Mouse (Mus musculus) midbrain, embryonic 16.5 days (tissue): ENCODE measurements around the gene Pcid2. TPM values are rescaled to one million over a fixed set of nuclear protein-coding genes. Genes with fewer than 3 reads are reported as not detected.

Experiments used
- ATAC-seq: fragments of 200-750 bp; cut with Nextera tagmentation; 2 replicates; pipeline ENCODE4 v1.8.0; 2017; ENCODE audit warnings: moderate TSS enrichment
- H3K27ac ChIP-seq: fragments of 300-500 bp; sonication (generic); 2 replicates; pipeline ENCODE4 v1.5.1; 2014; ENCODE audit warnings: mild to moderate bottlenecking, low read length, mixed read lengths
- H3K27me3 ChIP-seq: fragments of 300-500 bp; sonication (generic); 2 replicates; pipeline ENCODE4 v1.6.1; 2014; ENCODE audit warnings: low read depth, low read length, mixed read lengths; ENCODE audit not compliant: control insufficient read depth, insufficient read depth
- H3K36me3 ChIP-seq: fragments of 300-500 bp; sonication (generic); 2 replicates; pipeline ENCODE4 v1.6.1; 2014; ENCODE audit warnings: mild to moderate bottlenecking, low read length, moderate library complexity, mixed read lengths; ENCODE audit not compliant: control insufficient read depth, insufficient read depth
- H3K4me1 ChIP-seq: fragments of 300-500 bp; sonication (generic); 2 replicates; pipeline ENCODE4 v1.6.1; 2014; ENCODE audit warnings: mild to moderate bottlenecking, low read length, mixed read lengths; ENCODE audit not compliant: control insufficient read depth, insufficient read depth
- H3K4me2 ChIP-seq: fragments of 300-500 bp; sonication (generic); 2 replicates; pipeline ENCODE4 v1.6.1; 2014; ENCODE audit warnings: mild to moderate bottlenecking, low read length, mixed read lengths
- H3K4me3 ChIP-seq: fragments of 300-500 bp; sonication (generic); 2 replicates; pipeline ENCODE4 v1.5.1; 2014; ENCODE audit warnings: low read depth, mild to moderate bottlenecking, low read length, moderate library complexity, mixed read lengths
- H3K9ac ChIP-seq: fragments of 300-500 bp; sonication (generic); 2 replicates; pipeline ENCODE4 v1.6.1; 2014; ENCODE audit warnings: low read depth, low read length, mixed read lengths
- H3K9me3 ChIP-seq: fragments of 300-500 bp; sonication (generic); replicated peaks from 2 replicates; pipeline ENCODE4 v1.6.1; 2014; ENCODE audit warnings: mild to moderate bottlenecking, low read length, mixed read lengths; ENCODE audit not compliant: control insufficient read depth, poor library complexity, severe bottlenecking
- WGBS: fragments of 180-500 bp; shearing (Covaris S2); extraction: QIAGEN DNeasy Blood & Tissue Kit; methylation state at CpG from one replicate; pipeline ENCODE4 v1.1.7; 2014; 5-methylcytosine and 5-hydroxymethylcytosine counted together
- polyA plus RNA-seq: library from polyadenylated mRNA; unstranded; fragments of >200 nt; fragmentation: Nextera tagmentation; extraction: Ambion mirVana; gene quantifications from 2 replicates; pipeline ENCODE4 v1.2.1, GENCODE M21; 2015

Gene Pcid2
- polyA plus RNA-seq, 1 experiment from 2014 or later = 38.6 TPM

GRCm38 (mm10) chr8:13124897-13125296 lies 19.6 kb upstream of the Pcid2 start:
- no peak overlapping the region for H3K27ac ChIP-seq
- H3K9me3 ChIP-seq = no peaks in the 10 kb centered on the region
- no peaks in the 10 kb centered on the region for H3K4me1 ChIP-seq
- no peaks in the 10 kb centered on the region for H3K27me3 ChIP-seq
- H3K36me3 ChIP-seq = peaks cover 37% of the 10 kb centered on the region
- WGBS = 96% methylated on average over 8 of the region's 8 CpGs
- H3K9ac ChIP-seq = no peak overlapping the region
- ATAC-seq = no peak
- no peak overlapping the region for H3K4me3 ChIP-seq
- H3K4me2 ChIP-seq = no peak overlapping the region

GRCm38 (mm10) chr8:13122887-13123421 lies 17.7 kb upstream of the Pcid2 start:
- 93% methylated on average over 7 of the region's 7 CpGs for WGBS
- Histone ChIP-seq H3K4me3 (no peak overlapping the region), H3K36me3 (peaks cover 34% of the 10 kb centered on the region)

GRCm38 (mm10) chr8:13120882-13121665 lies 15.8 kb upstream of the Pcid2 start:
- 89% methylated on average over 7 of the region's 7 CpGs for WGBS

More at GRCm38 (mm10) chr8:13122887-13123421, 17.7 kb upstream of the Pcid2 start:
- Histone ChIP-seq H3K9ac (no peak overlapping the region), H3K27me3 (no peaks in the 10 kb centered on the region), H3K4me2 (no peak overlapping the region), H3K27ac (no peak overlapping the region), H3K9me3 (no peaks in the 10 kb centered on the region), H3K4me1 (no peaks in the 10 kb centered on the region)
- ATAC-seq = no peak

GRCm38 (mm10) chr8:13118516-13118915 lies 13.3 kb upstream of the Pcid2 start:
- no peak for ATAC-seq
- Histone ChIP-seq H3K4me2 (no peak overlapping the region), H3K27me3 (no peaks in the 10 kb centered on the region), H3K4me1 (no peaks in the 10 kb centered on the region), H3K36me3 (peaks cover 12% of the 10 kb centered on the region; the same call in 1 of the 2 replicates), H3K9ac (no peak overlapping the region), H3K9me3 (no peaks in the 10 kb centered on the region), H3K27ac (no peak overlapping the region), H3K4me3 (no peak overlapping the region)
- 90% methylated on average over 3 of the region's 3 CpGs for WGBS

More at GRCm38 (mm10) chr8:13120882-13121665, 15.8 kb upstream of the Pcid2 start:
- H3K4me1 ChIP-seq = no peaks in the 10 kb centered on the region
- no peaks in the 10 kb centered on the region for H3K9me3 ChIP-seq
- ATAC-seq = no peak
- H3K4me2 ChIP-seq = no peak overlapping the region
- H3K4me3 ChIP-seq = no peak overlapping the region
- no peaks in the 10 kb centered on the region for H3K27me3 ChIP-seq
- H3K27ac ChIP-seq = no peak overlapping the region
- H3K9ac ChIP-seq = no peak overlapping the region
- H3K36me3 ChIP-seq = peaks cover 20% of the 10 kb centered on the region

GRCm38 (mm10) chr8:13117096-13117495 lies 11.8 kb upstream of the Pcid2 start:
- Histone ChIP-seq H3K9ac (no peak overlapping the region), H3K9me3 (no peaks in the 10 kb centered on the region), H3K4me1 (no peaks in the 10 kb centered on the region), H3K4me2 (no peak overlapping the region), H3K4me3 (no peak overlapping the region), H3K36me3 (peaks cover 12% of the 10 kb centered on the region; the same call in 1 of the 2 replicates), H3K27me3 (no peaks in the 10 kb centered on the region), H3K27ac (no peak overlapping the region)
- no peak for ATAC-seq
- 89% methylated on average over 2 of the region's 2 CpGs for WGBS

- Histone ChIP-seq H3K4me3 (no peak overlapping the region), H3K4me2 (no peak overlapping the region), H3K27ac (no peak overlapping the region), H3K36me3 (0 out of 2 replicates have a peak, but pooled peaks cover 5% of the 10 kb centered on the region), H3K4me1 (peaks cover 7% of the 10 kb centered on the region; the same call in 1 of the 2 replicates), H3K9me3 (no peaks in the 10 kb centered on the region), H3K27me3 (no peaks in the 10 kb centered on the region), H3K9ac (no peak overlapping the region)
- no peak for ATAC-seq
- 91% methylated on average over 4 of the region's 4 CpGs for WGBS
Measured at GRCm38 (mm10) chr8:13113232-13113631, 8.0 kb upstream of the Pcid2 start.

- peaks cover 8% of the 10 kb centered on the region; the same call in 1 of the 2 replicates for H3K4me1 ChIP-seq
- WGBS = 89% methylated on average over 11 of the region's 11 CpGs
- H3K27ac ChIP-seq = no peak overlapping the region
- H3K9me3 ChIP-seq = no peaks in the 10 kb centered on the region
- ATAC-seq = no peak
- H3K4me2 ChIP-seq = no peak overlapping the region
- H3K36me3 ChIP-seq = 0 out of 2 replicates have a peak, but pooled peaks cover 5% of the 10 kb centered on the region
- no peak overlapping the region for H3K9ac ChIP-seq
- no peaks in the 10 kb centered on the region for H3K27me3 ChIP-seq
- H3K4me3 ChIP-seq = no peak overlapping the region
Measured at GRCm38 (mm10) chr8:13111917-13112316, 6.7 kb upstream of the Pcid2 start.

GRCm38 (mm10) chr8:13109416-13109960 lies 4.2 kb upstream of the Pcid2 start:
- Histone ChIP-seq H3K4me3 (no peak overlapping the region), H3K9me3 (no peaks in the 10 kb centered on the region), H3K27ac (no peak overlapping the region), H3K36me3 (no peaks in the 10 kb centered on the region), H3K4me1 (peaks cover 15% of the 10 kb centered on the region), H3K27me3 (no peaks in the 10 kb centered on the region), H3K4me2 (no peak overlapping the region), H3K9ac (no peak overlapping the region)
- no peak for ATAC-seq
- WGBS = 82% methylated on average over 1 of the region's 1 CpGs

GRCm38 (mm10) chr8:13108967-13109366 lies 3.7 kb upstream of the Pcid2 start:
- Histone ChIP-seq H3K27ac (no peak overlapping the region), H3K4me2 (no peak overlapping the region), H3K4me3 (no peak overlapping the region), H3K36me3 (no peaks in the 10 kb centered on the region), H3K27me3 (no peaks in the 10 kb centered on the region), H3K9me3 (no peaks in the 10 kb centered on the region), H3K9ac (no peak overlapping the region), H3K4me1 (peaks cover 16% of the 10 kb centered on the region)
- WGBS = 85% methylated on average over 8 of the region's 8 CpGs
- no peak for ATAC-seq
